Mouse (Mus musculus) heart, postnatal 25 days (tissue): ENCODE results near the gene Zkscan3. TPM values are rescaled to one million over a fixed set of nuclear protein-coding genes. Genes with fewer than 3 reads are reported as not detected.
A peak's percentile ranks its signal among the peaks of the same experiment; 100 is the strongest.
"Not testable (repeated sequence)": the region's sequence is repeated elsewhere in the genome, so short reads cannot be mapped to it uniquely, and the experiment has no call there.

Experiments
- DNase-seq: peaks from one replicate; pipeline ENCODE4 v3.0.0; 2022; ENCODE audit warnings: low spot score
- intact Hi-C: fragments of 180-260 bp; cut with DNase I; formaldehyde crosslinking; loops from one replicate; pipeline ENCODE4 v1.15.1; 2025
- microRNA-seq: library from miRNA; unstranded; fragments of <30 nt; microRNA quantifications from one replicate; pipeline ENCODE4 v1.2.0, GENCODE M21; 2022
- total RNA-seq, 2 experiments: library from RNA; stranded (reverse); gene quantifications; 2 replicates each; pipeline ENCODE4 v1.2.3; 2021

Gene Zkscan3
- total RNA-seq, 2 experiments from 2014 or later: 28.3 to 30.6 TPM

GRCm38 (mm10) chr13:21401636-21402286 is 794 bp downstream of the Zkscan3 start:
- no peak for DNase-seq
- intact Hi-C loops: loop anchor here (2.0 kb wide), 3 partner anchors 39 to 129 kb away; partner anchors contain the start of genes Zkscan8, Zscan12 and Zscan26

- no peak for DNase-seq
- intact Hi-C loops: loop anchor here (2.0 kb wide), 1 partner anchor 38 kb away; the partner anchor contains the start of gene Zscan12
These were observed 1.4 kb downstream of the Zkscan3 start for GRCm38 (mm10) chr13:21401166-21401565.

GRCm38 (mm10) chr13:21397486-21397885 is 5.1 kb downstream of the Zkscan3 start:
- intact Hi-C loops: no loop called here
- DNase-seq: no peak

GRCm38 (mm10) chr13:21396048-21396447 is 6.5 kb downstream of the Zkscan3 start:
- intact Hi-C loops, DNase-seq: not testable (repeated sequence)

- intact Hi-C loops: no loop called here
- no peak for DNase-seq
These were observed 6.9 kb downstream of the Zkscan3 start for GRCm38 (mm10) chr13:21395623-21396022.

- intact Hi-C loops: no loop called here
- no peak for DNase-seq
These were observed 7.3 kb downstream of the Zkscan3 start for GRCm38 (mm10) chr13:21395211-21395610.

- no peak for DNase-seq
- intact Hi-C loops: no loop called here
These were observed 24.8 kb downstream of the Zkscan3 start for GRCm38 (mm10) chr13:21377773-21378172.

GRCm38 (mm10) chr13:21372700-21373099 is 29.9 kb downstream of the Zkscan3 start:
- intact Hi-C loops: no loop called here
- DNase-seq: no peak

GRCm38 (mm10) chr13:21366635-21367034 is 35.9 kb downstream of the Zkscan3 start:
- no peak for DNase-seq
- intact Hi-C loops: no loop called here

- no peak for DNase-seq
- intact Hi-C loops: loop anchor here (2.0 kb wide), 1 partner anchor 37 kb away; no protein-coding TSS in a partner anchor
These were observed 38.8 kb downstream of the Zkscan3 start for GRCm38 (mm10) chr13:21363719-21364118.

- DNase-seq: peak; percentile 84
- intact Hi-C loops: loop anchor here (1.0 to 2.0 kb wide), 3 partner anchors 38 to 169 kb away; partner anchors contain the start of genes Zkscan8 and Zscan26
These were observed 39.8 kb downstream of the Zkscan3 start, which contains the start of gene Zscan12 for GRCm38 (mm10) chr13:21362621-21363248. Gene Zscan12, plus strand, starts transcription at chr13:21362820.

- intact Hi-C loops: no loop called here
These were observed 52.0 kb downstream of the Zkscan3 start for GRCm38 (mm10) chr13:21350593-21350992.

GRCm38 (mm10) chr13:21346610-21347009 is 55.9 kb downstream of the Zkscan3 start, which contains the start of gene Olfr1367:
Gene Olfr1367, plus strand, starts transcription at chr13:21346910.
- intact Hi-C loops: no loop called here

More at GRCm38 (mm10) chr13:21350593-21350992, 52.0 kb downstream of the Zkscan3 start:
- no peak for DNase-seq

More at GRCm38 (mm10) chr13:21346610-21347009, 55.9 kb downstream of the Zkscan3 start, which contains the start of gene Olfr1367:
- DNase-seq: no peak

Small RNA genes lying within 50 kb of the gene (microRNA-seq; reads per million reads assigned to microRNA genes)
- gene Mir1896: not detected
- gene Mir6942: 0.83 reads per million

Other genes starting within 250 kb of the Zkscan3 start
- 10 to 100 TPM; 18.8 to 19.0 TPM for gene Trim27, start 223.3 kb downstream of the Zkscan3 start, total RNA-seq
- not detected for gene Gpx5, start 110.0 kb downstream of the Zkscan3 start, total RNA-seq
- gene Gpx6, start 90.6 kb downstream of the Zkscan3 start, total RNA-seq: not detected
- gene Olfr1367, start 55.8 kb downstream of the Zkscan3 start, total RNA-seq: not detected
- 1 to 10 TPM; 5.0 to 5.4 TPM for gene Zscan12, start 39.9 kb downstream of the Zkscan3 start, total RNA-seq
- gene Pgbd1, start 38.3 kb upstream of the Zkscan3 start, total RNA-seq: under 1 TPM; 0.39 to 0.44 TPM
- gene Zscan26, start 51.0 kb upstream of the Zkscan3 start, total RNA-seq: 10 to 100 TPM; 20.2 to 21.8 TPM
- under 1 TPM; 0.39 to 0.75 TPM for gene Nkapl, start 65.8 kb upstream of the Zkscan3 start, total RNA-seq
- gene Zkscan4, start 76.2 kb upstream of the Zkscan3 start, total RNA-seq: 1 to 10 TPM; 1.3 to 1.6 TPM
- not detected for gene Gm10065, start 76.7 kb upstream of the Zkscan3 start, total RNA-seq
- gene AK157302, start 92.5 kb upstream of the Zkscan3 start, total RNA-seq: 10 to 100 TPM; 26.8 TPM
- 100 to 1,000 TPM; 251 to 252 TPM for gene Gm11273, start 98.7 kb upstream of the Zkscan3 start, total RNA-seq
- gene Zkscan8, start 128.4 kb upstream of the Zkscan3 start, total RNA-seq: 10 to 100 TPM; 10.5 to 11.1 TPM
- gene Olfr1366, start 140.1 kb upstream of the Zkscan3 start, total RNA-seq: not detected
- gene Olfr1535, start 157.1 kb upstream of the Zkscan3 start, total RNA-seq: not detected
- gene Olfr1364, start 179.0 kb upstream of the Zkscan3 start, total RNA-seq: not detected
- not detected for gene Olfr1362, start 211.3 kb upstream of the Zkscan3 start, total RNA-seq
- not detected for gene Olfr11, start 239.8 kb upstream of the Zkscan3 start, total RNA-seq